Mouse (Mus musculus): ENCODE data around the gene 4932438A13Rik. TPM values are rescaled to one million over a fixed set of nuclear protein-coding genes. Genes with fewer than 3 reads are reported as not detected.

4932438A13Rik gene
- total RNA-seq (2023): 234 TPM

DNA sequence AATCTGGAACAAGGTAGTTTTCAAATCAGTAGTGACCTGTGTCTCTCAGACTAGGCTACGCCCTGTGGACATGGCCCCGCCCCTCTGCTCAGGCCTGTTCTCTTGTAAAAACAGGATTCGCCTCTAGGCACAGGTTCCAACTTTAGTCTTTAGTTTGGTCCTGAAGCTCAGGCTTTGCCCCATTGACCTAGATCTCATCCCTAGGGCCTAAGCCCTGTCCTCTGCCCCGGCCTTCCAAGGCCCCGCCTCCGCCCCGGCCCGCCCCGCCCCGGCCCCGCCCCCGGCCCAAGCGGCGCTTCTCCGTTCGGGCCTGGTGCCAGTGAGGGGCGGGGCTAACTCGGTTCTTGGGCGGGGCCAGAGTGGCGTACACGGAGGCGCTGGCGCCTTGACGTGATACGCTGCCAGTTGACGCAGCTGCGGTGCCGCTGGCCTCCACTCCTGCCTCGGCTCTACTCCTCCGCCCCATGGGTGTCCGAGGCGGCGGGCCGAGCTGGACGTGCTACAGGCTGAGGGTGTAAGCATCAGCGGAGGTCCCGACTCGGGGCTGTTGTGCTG is at the start of gene 4932438A13Rik:
4932438A13Rik (plus strand) TSS at position 384 of the 555 bp plus-strand sequence.

DNA sequence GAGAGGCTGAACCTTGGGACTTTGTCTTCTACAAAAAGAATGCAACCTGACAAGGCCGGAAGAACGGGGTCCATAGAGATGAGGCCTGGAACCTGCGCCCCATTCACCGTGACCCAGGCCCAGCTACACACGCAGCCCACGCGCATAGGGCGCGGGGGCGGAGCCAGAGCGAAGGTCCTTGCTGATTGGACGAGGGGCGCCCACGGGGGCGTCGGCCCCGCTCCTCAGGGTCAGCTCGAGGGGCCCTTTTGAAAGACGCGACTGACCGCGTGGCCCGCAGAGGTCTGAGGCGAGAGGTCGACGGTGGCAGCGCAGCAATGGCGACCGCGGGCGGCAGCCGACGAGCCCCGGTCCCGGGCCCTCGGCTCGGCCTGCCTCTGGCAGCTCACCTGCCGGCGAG is 200.5 kb downstream of the 4932438A13Rik start, which contains the start of gene Adad1:
Adad1 (plus strand) TSS at position 122 of the 400 bp plus-strand sequence.

Other genes with a start within 250 kb of the 4932438A13Rik start
- 0.53 TPM for gene Bbs7, start 249.6 kb upstream of the 4932438A13Rik start, total RNA-seq (2023)
- gene Trpc3, start 172.9 kb upstream of the 4932438A13Rik start, total RNA-seq (2023): not detected
- not detected for gene Adad1, start 200.4 kb downstream of the 4932438A13Rik start, total RNA-seq (2023)